Mouse (Mus musculus) heart, postnatal 25 days (tissue): ENCODE data around the gene Galr3. TPM values are rescaled to one million over a fixed set of nuclear protein-coding genes. Genes with fewer than 3 reads are reported as not detected.
"Not testable (repeated sequence)": the region's sequence is repeated elsewhere in the genome, so short reads cannot be mapped to it uniquely, and the experiment has no call there.

Source experiments
- DNase-seq: peaks from one replicate; pipeline ENCODE4 v3.0.0; 2022; ENCODE audit warnings: low spot score
- intact Hi-C: fragments of 180-260 bp; cut with DNase I; formaldehyde crosslinking; loops from one replicate; pipeline ENCODE4 v1.15.1; 2025
- total RNA-seq, 2 experiments: library from RNA; stranded (reverse); gene quantifications; 2 replicates each; pipeline ENCODE4 v1.2.3; 2021

Gene Galr3
- not detected for total RNA-seq

DNA sequence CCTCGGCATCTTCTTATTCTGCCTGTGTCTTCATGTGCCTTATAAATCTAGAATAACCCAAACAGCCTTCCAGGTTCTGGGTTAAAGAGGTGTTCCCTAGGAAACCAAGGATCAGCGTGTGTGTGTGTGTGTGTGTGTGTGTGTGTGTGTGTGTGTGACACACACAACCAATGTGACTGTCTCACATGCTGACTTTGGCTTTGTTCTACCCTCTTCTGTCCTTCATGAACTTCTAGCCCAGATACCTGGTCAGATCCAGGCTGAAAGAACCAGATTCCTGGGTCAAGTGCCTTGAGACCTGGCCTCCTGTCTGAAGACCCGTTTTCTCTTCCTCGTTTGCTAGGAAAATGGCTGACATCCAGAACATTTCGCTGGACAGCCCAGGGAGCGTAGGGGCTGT is at the start of gene Galr3:
Gene Galr3 (plus strand): TSS at position 301 of the 400 bp plus-strand sequence.
- intact Hi-C loops, result no loop called here
- no peak for DNase-seq

GRCm38 (mm10) chr15:78992235-78992634 is 49.5 kb upstream of the Galr3 start:
- intact Hi-C loops, result no loop called here
- DNase-seq, result no peak

GRCm38 (mm10) chr15:78992925-78993324 is 48.8 kb upstream of the Galr3 start:
- DNase-seq, result no peak
- intact Hi-C loops, result no loop called here

DNA sequence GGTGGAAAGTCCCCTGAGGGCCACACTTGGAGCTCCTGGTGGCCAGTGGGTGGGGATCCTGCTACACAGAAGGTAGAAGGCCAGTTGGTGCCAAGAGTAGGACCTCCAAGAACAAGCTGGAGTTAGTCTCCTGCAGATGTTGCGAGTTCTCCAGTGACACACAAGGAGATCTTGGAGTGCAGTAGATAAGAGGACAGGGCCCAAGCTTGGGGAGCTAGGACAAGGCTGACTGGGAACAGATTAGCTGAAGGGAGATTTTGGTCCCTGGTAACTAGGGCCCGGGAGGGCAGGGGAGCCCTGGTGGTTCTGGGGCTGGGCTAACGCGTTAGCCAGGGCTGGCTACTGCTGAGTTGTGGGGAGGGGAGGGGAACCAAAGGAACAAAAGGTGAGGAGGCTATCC is 45.8 kb upstream of the Galr3 start:
- no peak for DNase-seq
- intact Hi-C loops, result no loop called here

DNA sequence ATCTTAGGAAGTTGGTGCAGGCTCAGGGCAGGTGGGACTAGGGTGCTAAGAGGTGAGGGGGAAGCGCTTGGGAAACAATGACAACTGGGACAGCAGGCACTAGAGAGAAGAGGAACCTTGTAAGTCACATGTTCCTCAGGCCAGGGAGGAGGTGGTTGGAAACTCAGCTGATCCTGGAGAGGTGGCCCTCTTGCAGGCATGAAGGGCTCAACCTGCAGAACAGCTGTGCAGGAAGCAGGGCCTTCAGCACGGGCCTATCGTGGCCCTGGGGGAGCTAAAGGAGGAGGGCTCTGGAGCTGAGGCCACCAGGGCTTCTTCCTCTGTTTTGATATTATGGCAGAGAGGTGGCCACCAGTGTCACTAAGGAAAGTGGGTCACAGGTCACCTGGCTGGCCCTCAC is 45.0 kb upstream of the Galr3 start:
- no peak for DNase-seq

DNA sequence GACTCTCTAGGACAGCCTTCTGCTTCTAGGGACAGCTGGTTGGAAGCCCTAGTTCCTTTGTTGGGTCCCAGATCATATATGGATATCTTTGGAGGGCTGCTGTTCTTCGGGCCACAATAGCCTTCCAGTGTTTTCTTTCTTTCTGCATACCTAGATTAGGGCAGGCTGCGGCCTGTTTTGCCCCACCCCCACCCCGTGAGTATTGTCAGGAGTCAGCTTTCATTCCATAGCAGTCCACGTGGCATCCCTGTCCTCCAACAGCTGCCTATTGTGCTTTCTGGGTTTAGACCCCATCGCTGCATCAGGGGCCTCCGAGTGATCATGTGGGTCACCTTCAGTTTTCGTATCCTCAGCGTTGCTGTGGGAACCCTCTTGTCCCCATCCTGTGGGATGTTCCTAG is 43.3 kb upstream of the Galr3 start:
- intact Hi-C loops, result no loop called here
- no peak for DNase-seq

More for the DNA sequence above, 45.0 kb upstream of the Galr3 start:
- intact Hi-C loops, result no loop called here

DNA sequence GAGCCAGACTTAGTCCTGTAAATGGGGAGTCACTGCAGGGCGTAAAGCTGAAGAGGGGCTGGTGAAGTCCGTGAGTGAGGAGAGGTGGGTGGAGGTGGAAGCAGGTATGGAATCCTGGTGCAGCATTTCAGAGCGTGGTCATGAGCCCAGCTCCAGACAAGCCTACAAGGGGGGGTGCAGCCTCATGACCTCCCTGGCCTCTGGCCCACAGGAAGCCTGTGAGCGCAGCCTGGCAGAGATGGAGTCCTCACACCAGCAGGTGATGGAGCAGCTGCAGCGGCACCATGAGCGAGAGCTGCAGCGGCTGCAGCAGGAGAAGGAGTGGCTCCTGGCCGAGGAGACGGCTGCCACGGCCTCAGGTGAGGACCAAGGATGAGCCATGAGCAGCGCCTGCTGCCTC is 42.1 kb upstream of the Galr3 start:
- intact Hi-C loops, result no loop called here
- DNase-seq, result no peak

GRCm38 (mm10) chr15:79000357-79000791 is 41.3 kb upstream of the Galr3 start:
- intact Hi-C loops, result no loop called here
- DNase-seq, result no peak

GRCm38 (mm10) chr15:79001559-79001958 is 40.1 kb upstream of the Galr3 start:
- no peak for DNase-seq
- intact Hi-C loops, result no loop called here

DNA sequence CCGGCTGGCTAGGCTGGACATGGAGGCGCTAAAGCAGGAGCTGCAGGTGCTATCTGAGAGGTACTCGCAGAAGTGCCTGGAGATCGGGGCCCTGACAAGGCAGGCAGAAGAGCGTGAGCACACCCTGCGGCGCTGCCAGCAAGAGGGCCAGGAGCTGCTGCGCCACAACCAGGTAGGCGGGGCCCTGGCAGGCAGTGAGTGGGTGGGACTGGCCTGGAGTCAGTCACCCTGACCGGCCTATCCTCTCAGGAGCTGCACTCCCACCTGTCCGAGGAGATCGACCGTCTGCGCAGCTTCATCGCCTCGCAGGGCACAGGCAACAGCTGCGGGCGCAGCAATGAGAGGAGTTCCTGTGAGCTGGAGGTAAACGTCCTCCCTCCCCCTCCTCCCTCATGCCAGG is 39.6 kb upstream of the Galr3 start:
- no peak for DNase-seq
- intact Hi-C loops, result no loop called here

GRCm38 (mm10) chr15:79003079-79003478 is 38.6 kb upstream of the Galr3 start:
- intact Hi-C loops, result no loop called here
- no peak for DNase-seq

GRCm38 (mm10) chr15:79005581-79005980 is 36.1 kb upstream of the Galr3 start:
- DNase-seq, result no peak
- intact Hi-C loops, result no loop called here

GRCm38 (mm10) chr15:79006638-79007037 is 35.0 kb upstream of the Galr3 start:
- intact Hi-C loops, result no loop called here
- DNase-seq, result no peak

DNA sequence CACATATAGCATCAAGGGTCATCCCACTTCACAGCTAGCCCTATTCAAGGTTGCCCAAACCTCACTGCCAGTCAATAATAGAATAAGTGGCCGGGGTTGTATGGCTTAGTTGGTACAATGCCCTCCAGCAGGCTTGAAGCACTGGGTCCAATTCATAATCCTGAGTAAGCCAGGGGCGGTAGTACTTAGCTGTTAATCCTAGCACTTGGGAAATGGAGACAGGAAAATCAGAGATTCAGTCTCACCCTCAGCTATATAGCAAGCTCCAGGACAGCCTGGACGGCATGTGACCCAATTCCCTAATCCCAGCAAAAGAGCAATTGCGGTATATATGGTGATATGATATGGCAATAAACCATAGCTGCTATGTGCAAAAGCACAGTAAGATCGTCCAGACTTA is 34.6 kb upstream of the Galr3 start:
- intact Hi-C loops, result no loop called here
- no peak for DNase-seq

DNA sequence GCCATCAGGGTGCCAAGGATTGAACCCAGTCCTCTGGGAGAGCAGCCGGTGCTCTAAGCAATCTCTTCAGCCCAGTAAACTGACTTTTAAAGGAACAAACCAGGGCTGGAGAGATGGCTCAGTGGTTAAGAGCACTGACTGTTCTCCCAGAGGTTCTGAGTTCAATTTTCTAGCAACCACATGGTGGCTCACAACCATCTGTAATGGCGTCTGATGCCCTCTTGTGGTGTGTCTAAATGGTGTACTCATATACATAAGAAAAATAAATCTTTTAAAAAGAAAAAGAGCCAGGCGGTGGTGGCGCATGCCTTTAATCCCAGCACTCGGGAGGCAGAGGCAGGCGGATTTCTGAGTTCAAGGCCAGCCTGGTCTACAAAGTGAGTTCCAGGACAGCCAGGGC is 33.8 kb upstream of the Galr3 start:
- DNase-seq, intact Hi-C loops: not testable (repeated sequence)

DNA sequence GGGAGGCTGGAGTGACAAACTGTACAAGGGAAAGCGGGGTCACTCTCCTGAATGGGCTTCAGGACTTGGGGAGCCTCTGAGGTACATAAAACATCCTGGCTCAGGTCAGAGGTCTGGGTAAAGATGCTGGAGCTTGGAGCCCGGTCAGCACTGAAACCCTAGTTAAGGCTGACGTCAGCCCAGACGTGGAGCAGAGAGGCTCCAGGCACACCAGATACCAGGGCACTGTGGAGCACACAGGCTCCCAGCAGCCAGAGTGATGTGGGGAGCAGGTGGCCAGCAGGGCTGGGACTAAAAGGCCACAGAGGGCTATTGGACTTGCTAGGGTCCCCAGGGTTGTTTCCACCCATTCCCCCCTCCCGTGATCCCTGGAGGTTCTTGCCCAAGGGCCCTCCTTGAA is 32.0 kb upstream of the Galr3 start:
- DNase-seq, result no peak
- intact Hi-C loops, result no loop called here

GRCm38 (mm10) chr15:79011550-79011949 is 30.1 kb upstream of the Galr3 start:
- no peak for DNase-seq
- intact Hi-C loops, result no loop called here

GRCm38 (mm10) chr15:79013382-79013781 is 28.3 kb upstream of the Galr3 start:
- intact Hi-C loops, result no loop called here
- DNase-seq, result no peak

GRCm38 (mm10) chr15:79018191-79018590 is 23.5 kb upstream of the Galr3 start:
- DNase-seq, result no peak
- intact Hi-C loops, result no loop called here

DNA sequence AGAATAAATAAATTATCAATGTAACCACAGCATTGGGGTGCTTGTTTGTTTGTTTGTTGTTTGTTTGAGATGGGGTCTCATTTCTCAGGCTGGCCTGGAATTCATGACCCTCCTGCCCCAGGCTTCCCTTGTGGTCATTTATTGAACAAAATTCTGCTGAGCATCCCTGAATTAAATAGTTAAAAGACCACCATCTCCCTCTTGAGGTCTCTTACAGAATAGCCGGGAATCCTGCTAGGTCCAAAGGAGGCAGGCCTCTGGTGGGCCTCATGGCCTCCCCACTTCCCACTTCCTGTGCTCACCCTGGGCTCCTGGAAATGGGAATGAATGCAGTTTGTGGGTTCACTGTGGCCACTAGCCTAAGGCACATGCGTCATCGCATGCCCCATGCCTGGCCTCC is 22.8 kb upstream of the Galr3 start:
- DNase-seq, result no peak
- intact Hi-C loops, result no loop called here

DNA sequence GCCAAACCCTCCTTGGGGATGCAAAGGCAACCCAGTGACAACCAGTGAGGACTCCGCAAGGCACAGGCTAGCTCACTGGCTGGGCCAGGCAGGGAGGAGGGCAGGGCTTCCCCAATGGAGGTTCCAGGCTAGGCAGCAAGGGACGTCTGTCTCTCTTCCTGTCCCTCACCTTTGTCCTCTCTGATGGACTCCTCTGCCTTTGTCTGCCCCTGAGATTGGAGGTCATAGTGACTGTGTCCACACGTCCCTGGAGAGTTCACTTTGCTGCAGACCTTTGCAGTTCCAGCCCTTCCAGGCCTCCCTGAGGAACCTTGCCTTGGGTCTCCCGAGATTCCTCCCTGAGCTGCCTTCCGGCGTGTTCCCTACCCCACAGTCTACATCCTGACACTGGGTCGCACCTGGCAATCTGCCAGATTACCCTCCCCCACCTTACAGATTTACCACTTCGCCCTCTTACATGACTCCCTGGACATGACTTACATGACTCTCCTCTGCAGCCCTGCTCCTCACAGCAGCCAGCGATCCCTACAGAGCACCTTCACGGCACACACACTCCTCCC is 18.9 kb upstream of the Galr3 start:
- intact Hi-C loops, result no loop called here
- DNase-seq, result no peak

DNA sequence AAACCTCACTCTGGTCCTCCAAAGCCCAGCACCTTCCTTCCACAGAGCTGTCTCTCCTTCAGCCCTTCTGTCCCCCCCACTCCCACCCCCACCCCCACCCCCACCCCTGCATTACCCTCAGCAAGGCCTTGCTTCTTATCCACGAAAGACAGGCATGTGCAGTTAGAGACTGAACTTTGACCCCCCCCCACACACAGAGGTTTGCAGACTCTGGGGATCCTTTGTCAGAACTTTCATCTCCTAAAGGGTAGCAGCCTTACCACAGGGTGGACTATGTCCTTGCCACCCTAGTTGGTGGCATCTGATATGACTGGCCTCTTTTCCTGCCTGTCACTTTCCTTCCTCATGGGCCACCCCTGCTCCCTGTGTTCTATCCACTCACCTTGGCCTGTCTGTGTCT is 18.3 kb upstream of the Galr3 start:
- DNase-seq, result no peak
- intact Hi-C loops, result no loop called here
